Mouse (Mus musculus) kidney, postnatal 0 days (tissue): Measurements from ENCODE around the gene Taf1c. TPM values are rescaled to one million over a fixed set of nuclear protein-coding genes. Genes with fewer than 3 reads are reported as not detected.

Experiments
- ATAC-seq: fragments of 200-750 bp; cut with Nextera tagmentation; replicated peaks from 2 replicates; pipeline ENCODE4 v1.8.0; 2017; ENCODE audit warnings: low read depth, moderate number of reproducible peaks, moderate TSS enrichment, moderate library complexity; ENCODE audit not compliant: low FRiP score
- DNase-seq: peaks from one replicate; pipeline ENCODE4 v3.0.0-alpha.2; 2016; ENCODE audit warnings: low spot score
- H3K27ac ChIP-seq: fragments of 300-500 bp; sonication (generic); 2 replicates; pipeline ENCODE4 v1.5.1; 2014; ENCODE audit warnings: mild to moderate bottlenecking
- H3K27me3 ChIP-seq: fragments of 300-500 bp; sonication (generic); 2 replicates; pipeline ENCODE4 v1.6.1; 2014; ENCODE audit warnings: low read length, mixed read lengths; ENCODE audit not compliant: insufficient read depth
- H3K36me3 ChIP-seq: fragments of 300-500 bp; sonication (generic); 2 replicates; pipeline ENCODE4 v1.6.1; 2014; ENCODE audit warnings: low read length, mixed read lengths; ENCODE audit not compliant: insufficient read depth
- H3K4me1 ChIP-seq: fragments of 300-500 bp; sonication (generic); replicated peaks from 2 replicates; pipeline ENCODE4 v1.6.1; 2014; ENCODE audit warnings: antibody characterized with exemption, low read length, mixed read lengths; ENCODE audit not compliant: insufficient read depth
- H3K4me2 ChIP-seq: fragments of 300-500 bp; sonication (generic); 2 replicates; pipeline ENCODE4 v1.6.1; 2014; ENCODE audit warnings: mild to moderate bottlenecking, low read length, moderate library complexity, mixed read lengths
- H3K4me3 ChIP-seq: fragments of 300-500 bp; sonication (generic); replicated peaks from 2 replicates; pipeline ENCODE4 v1.5.1; 2014; ENCODE audit warnings: low read depth, low read length
- H3K9ac ChIP-seq: fragments of 300-500 bp; sonication (generic); 2 replicates; pipeline ENCODE4 v1.6.1; 2014; ENCODE audit warnings: low read depth, low read length
- H3K9me3 ChIP-seq: fragments of 300-500 bp; sonication (generic); replicated peaks from 2 replicates; pipeline ENCODE4 v1.6.1; 2016; ENCODE audit warnings: low read length, inconsistent platforms, mixed read lengths
- CTCF ChIP-seq: IDR thresholded peaks from 2 replicates; pipeline ENCODE4 v1.5.1; 2016; ENCODE audit warnings: antibody characterized with exemption, low read depth, mild to moderate bottlenecking, moderate library complexity
- WGBS: fragments of 180-500 bp; shearing (Covaris S2); extraction: QIAGEN DNeasy Blood & Tissue Kit; methylation state at CpG from one replicate; pipeline ENCODE4 v1.1.7; 2014; 5-methylcytosine and 5-hydroxymethylcytosine counted together
- polyA plus RNA-seq: library from polyadenylated mRNA; unstranded; fragments of >200 nt; fragmentation: Nextera tagmentation; extraction: Ambion mirVana; gene quantifications from 2 replicates; pipeline ENCODE4 v1.2.1, GENCODE M21; 2015

Taf1c gene
- polyA plus RNA-seq, 1 experiment from 2014 or later = 8.3 TPM

DNA sequence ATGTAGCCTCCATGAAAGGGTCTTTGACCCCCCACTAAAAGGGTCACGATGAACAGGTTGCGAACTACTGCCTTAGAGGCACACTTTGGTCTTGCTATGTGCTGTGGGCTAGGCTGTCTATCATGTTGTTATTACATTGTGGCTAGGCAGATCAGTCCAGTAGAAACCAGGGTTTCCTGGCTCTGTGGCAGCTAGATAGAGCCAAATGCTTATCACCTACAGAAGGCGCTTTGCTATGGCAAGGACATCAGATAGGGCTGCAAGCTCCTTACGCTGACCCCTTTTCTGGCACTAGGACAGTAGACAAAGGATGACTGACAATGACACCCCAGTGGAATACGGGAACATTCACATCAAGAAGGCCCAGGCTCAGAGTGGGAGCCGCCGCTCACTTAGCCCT lies 22.2 kb upstream of the Taf1c start:
- Histone ChIP-seq H3K27me3 (no peaks in the 10 kb centered on the region; the same call in 1 of the 2 replicates), H3K4me3 (no peak overlapping the region), H3K4me2 (no peak overlapping the region), H3K36me3 (no peaks in the 10 kb centered on the region), H3K9me3 (no peaks in the 10 kb centered on the region), H3K4me1 (no peaks in the 10 kb centered on the region), H3K9ac (no peak overlapping the region), H3K27ac (no peak overlapping the region)
- DNase-seq (no peak), ATAC-seq (no peak)
- 91% methylated on average over 7 of the region's 7 CpGs for WGBS
- TF ChIP-seq CTCF = no peak

DNA sequence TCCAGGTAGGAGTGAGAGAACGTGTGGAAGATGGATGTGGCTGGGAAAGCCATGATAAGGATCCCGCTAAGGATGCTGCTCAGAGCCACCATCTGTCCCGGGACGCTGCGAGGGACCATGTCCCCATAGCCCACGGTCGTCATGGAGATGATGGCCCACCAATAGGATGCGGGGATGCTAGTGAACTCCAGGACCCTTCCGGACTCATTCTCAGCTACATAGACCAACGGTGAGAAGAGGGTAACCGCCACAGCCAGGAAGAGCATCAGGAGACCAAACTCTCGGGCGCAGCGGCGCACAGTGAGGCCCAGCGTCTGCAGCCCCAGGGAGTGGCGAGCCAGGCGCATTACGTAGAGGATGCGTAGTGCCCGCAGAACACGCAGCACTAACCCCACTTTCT lies 20.8 kb upstream of the Taf1c start:
- ATAC-seq (no peak), DNase-seq (no peak)
- no peak overlapping the region for H3K27ac ChIP-seq
- H3K36me3 ChIP-seq = no peaks in the 10 kb centered on the region
- 86% methylated on average over 22 of the region's 22 CpGs for WGBS
- H3K4me2 ChIP-seq = no peak overlapping the region
- H3K9me3 ChIP-seq = no peaks in the 10 kb centered on the region
- no peak overlapping the region for H3K4me3 ChIP-seq
- no peaks in the 10 kb centered on the region for H3K4me1 ChIP-seq
- TF ChIP-seq CTCF = no peak
- no peak overlapping the region for H3K9ac ChIP-seq
- no peaks in the 10 kb centered on the region for H3K27me3 ChIP-seq

DNA sequence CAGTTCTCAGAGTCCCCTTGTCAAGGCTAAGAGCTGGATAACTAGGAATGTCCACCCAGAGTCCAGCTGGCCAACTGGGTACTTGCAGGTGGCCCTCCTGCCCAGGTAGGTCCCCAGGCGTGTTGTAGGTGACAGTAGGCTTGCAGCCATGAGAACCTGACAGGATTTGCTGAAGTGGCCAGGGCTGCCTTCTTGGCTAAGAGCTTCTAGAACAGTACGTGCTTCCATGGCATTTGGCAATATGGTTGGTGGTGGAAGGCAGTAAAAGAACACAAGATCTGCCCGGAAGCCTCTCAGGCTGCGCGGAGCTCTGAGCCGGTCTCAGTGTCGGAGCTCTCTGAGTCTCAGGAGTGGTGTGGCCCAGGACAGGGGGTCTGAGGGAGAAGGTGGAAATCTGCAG lies 19.9 kb upstream of the Taf1c start:
- H3K4me2 ChIP-seq = no peak overlapping the region
- no peak overlapping the region for H3K4me3 ChIP-seq
- WGBS = 88% methylated on average over 7 of the region's 7 CpGs
- H3K9ac ChIP-seq = no peak overlapping the region
- TF ChIP-seq CTCF = no peak
- no peak for DNase-seq
- ATAC-seq = no peak
- H3K27ac ChIP-seq = no peak overlapping the region
- no peaks in the 10 kb centered on the region for H3K9me3 ChIP-seq
- H3K4me1 ChIP-seq = no peaks in the 10 kb centered on the region
- H3K36me3 ChIP-seq = no peaks in the 10 kb centered on the region
- H3K27me3 ChIP-seq = no peaks in the 10 kb centered on the region

DNA sequence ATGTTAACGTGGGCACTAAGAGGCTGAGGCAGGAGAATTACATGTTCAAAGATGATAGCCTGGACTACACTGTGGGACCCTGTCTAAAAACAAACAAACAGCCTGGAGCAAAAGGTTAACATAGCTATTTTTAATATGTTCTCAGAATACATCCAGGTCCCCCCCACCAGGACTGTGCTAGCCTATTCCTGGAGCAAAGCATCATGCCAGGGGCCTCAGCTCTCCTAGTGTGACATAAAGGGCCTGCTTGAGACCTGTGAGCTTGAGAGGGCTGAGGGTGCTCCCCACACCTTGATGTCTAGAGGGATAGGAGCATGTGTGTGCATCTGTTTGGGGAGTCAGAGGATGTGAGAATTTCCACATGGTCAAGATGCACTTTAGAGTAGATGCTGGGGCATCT lies 18.7 kb upstream of the Taf1c start:
- Histone ChIP-seq H3K27me3 (no peaks in the 10 kb centered on the region), H3K9me3 (no peaks in the 10 kb centered on the region), H3K4me1 (no peaks in the 10 kb centered on the region), H3K36me3 (no peaks in the 10 kb centered on the region), H3K4me2 (no peak overlapping the region), H3K27ac (no peak overlapping the region), H3K9ac (no peak overlapping the region), H3K4me3 (no peak overlapping the region)
- WGBS = 88% methylated on average over 1 of the region's 1 CpGs
- no peak for ATAC-seq
- no peak for DNase-seq
- TF ChIP-seq CTCF = no peak

DNA sequence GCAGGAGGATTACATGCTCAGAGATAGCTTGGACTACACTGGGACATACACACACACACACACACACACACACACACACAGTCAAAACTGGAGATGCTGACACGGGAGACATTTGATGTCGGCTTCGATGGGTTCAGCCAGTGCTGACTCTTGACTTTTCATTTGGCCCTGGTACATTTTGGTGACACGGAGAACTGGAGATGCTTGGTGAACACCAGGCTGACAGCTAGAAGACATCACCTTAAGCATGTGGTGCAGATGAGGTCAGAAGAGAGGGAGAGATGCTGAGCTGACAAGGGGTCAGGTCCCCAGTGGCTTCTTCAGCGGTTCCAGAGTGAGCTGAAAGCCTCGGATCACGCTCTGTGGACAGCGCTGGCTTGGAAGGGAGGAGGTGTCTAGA lies 18.0 kb upstream of the Taf1c start:
- no peaks in the 10 kb centered on the region for H3K36me3 ChIP-seq
- H3K4me3 ChIP-seq = no peak overlapping the region
- H3K27ac ChIP-seq = no peak overlapping the region
- H3K4me2 ChIP-seq = no peak overlapping the region
- TF ChIP-seq CTCF = no peak
- WGBS = 80% methylated on average over 8 of the region's 8 CpGs
- ATAC-seq (no peak), DNase-seq (no peak)
- no peaks in the 10 kb centered on the region for H3K27me3 ChIP-seq
- no peaks in the 10 kb centered on the region for H3K4me1 ChIP-seq
- no peak overlapping the region for H3K9ac ChIP-seq
- H3K9me3 ChIP-seq = no peaks in the 10 kb centered on the region

DNA sequence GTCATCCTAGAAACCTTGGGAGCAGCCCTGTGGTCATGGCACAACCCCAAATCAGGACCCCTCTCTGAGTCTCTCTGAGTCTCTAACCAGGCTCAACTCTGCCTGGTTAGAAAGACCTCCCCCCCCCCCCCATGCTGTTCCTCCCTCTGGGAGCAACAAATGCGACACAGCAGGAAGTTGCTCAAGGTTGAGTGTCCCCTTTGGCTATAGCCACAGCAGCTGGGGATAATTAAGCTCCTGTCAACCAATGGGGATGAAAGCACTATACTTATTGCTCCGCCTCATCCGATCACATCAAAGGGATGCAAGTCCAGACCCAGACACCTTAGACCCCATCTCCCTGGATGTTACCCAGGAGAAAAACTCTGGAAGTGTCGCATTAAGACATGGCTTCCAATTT lies 17.5 kb upstream of the Taf1c start:
- Histone ChIP-seq H3K27ac (no peak overlapping the region), H3K4me1 (no peaks in the 10 kb centered on the region), H3K9ac (no peak overlapping the region), H3K36me3 (no peaks in the 10 kb centered on the region), H3K27me3 (no peaks in the 10 kb centered on the region), H3K4me3 (no peak overlapping the region), H3K9me3 (no peaks in the 10 kb centered on the region), H3K4me2 (no peak overlapping the region)
- DNase-seq (no peak), ATAC-seq (no peak)
- TF ChIP-seq CTCF = no peak
- 54% methylated on average over 4 of the region's 4 CpGs for WGBS

DNA sequence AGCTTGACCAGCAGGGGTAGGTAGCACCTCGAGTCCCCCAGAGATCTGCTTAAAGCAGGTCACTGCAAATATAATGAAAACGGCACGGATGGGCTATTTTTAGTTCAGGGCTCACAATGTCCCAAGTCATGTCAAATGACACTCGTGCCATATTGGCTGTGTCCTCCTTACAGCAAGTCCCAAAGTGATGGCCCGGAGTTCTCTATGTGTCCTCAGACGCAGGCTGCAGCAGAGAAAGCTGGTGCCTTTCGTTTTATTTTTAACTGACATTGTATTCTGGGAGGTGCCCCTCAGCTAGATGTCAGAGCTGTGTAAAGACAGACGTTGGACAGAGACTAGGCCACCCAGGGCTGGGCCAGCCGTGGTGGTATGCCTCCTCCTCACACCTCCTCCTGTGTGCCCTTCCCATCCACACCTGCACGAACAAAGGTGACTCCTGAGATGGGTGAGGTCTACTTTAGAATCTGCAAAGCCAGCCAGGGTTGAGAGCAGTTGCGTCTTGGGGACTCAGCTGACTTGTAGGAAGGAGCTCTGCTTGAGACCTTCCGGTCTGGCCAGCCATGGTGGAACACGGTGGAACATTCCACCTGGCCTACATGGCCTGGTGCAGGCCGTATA lies 15.9 kb upstream of the Taf1c start:
- Histone ChIP-seq H3K9me3 (no peaks in the 10 kb centered on the region), H3K36me3 (no peaks in the 10 kb centered on the region), H3K27ac (no peak overlapping the region), H3K4me2 (no peak overlapping the region), H3K9ac (no peak overlapping the region), H3K4me3 (no peak overlapping the region), H3K27me3 (no peaks in the 10 kb centered on the region), H3K4me1 (no peaks in the 10 kb centered on the region)
- DNase-seq (no peak), ATAC-seq (no peak)
- no peak for TF ChIP-seq CTCF
- 84% methylated on average over 14 of the region's 14 CpGs for WGBS
